Comparison of ENCODE assay signal across 11 mouse cellular contexts in genomic region chr12:77297858-77298257, GRCm38 (mm10).
"Had no signal": no experiment of that assay in that cellular context is flagged by ENCODE, and none has a peak within 500 bp of the region (broad histone marks: within the 10 kb centered on the region; RNA-seq: fewer than 3 reads in every experiment).

No protein-coding gene starts in this region.

- H3K4me1 ChIP-seq: limb, embryonic 12.5 days had no signal

- H3K27me3 ChIP-seq: limb, embryonic 12.5 days; liver, embryonic 15.5 days; neural tube, embryonic 13.5 days had no signal

- H3K9me3 ChIP-seq: limb, embryonic 12.5 days; liver, embryonic 15.5 days; neural tube, embryonic 13.5 days had no signal

- H3K27ac ChIP-seq: kidney, postnatal 0 days; limb, embryonic 12.5 days; liver, embryonic 15.5 days; neural tube, embryonic 13.5 days had no signal

- H3K9ac ChIP-seq: limb, embryonic 12.5 days; liver, embryonic 15.5 days; neural tube, embryonic 13.5 days had no signal

- H3K4me3 ChIP-seq: limb, embryonic 12.5 days; liver, embryonic 15.5 days; neural tube, embryonic 13.5 days had no signal

- DNase-seq: liver; lung, adult 2 months; lung, postnatal 36 days; midbrain, embryonic 14.5 days; retina, postnatal 1 day; thymus, postnatal 36 days had no signal

- H3K36me3 ChIP-seq: limb, embryonic 12.5 days; liver, embryonic 15.5 days; neural tube, embryonic 13.5 days had no signal

- H3K4me2 ChIP-seq: limb, embryonic 12.5 days; liver, embryonic 15.5 days; neural tube, embryonic 13.5 days had no signal

- ATAC-seq: lung, postnatal 0 days had no signal
